Mouse (Mus musculus) gastrocnemius, postnatal 4 days (tissue): ENCODE results near the gene Supt3. TPM values are rescaled to one million over a fixed set of nuclear protein-coding genes. Genes with fewer than 3 reads are reported as not detected.

Source experiments
- DNase-seq, 2 experiments: peaks; one replicate each; pipeline ENCODE4 v3.0.0; 2021 to 2022; ENCODE audit warnings: low spot score in 2 of 2, mixed read lengths in 2 of 2
- long read RNA-seq, 2 experiments: library from polyadenylated mRNA; stranded (forward); transcript quantifications; one replicate each; pipeline ENCODE4 v2.0.0; 2021
- total RNA-seq, 2 experiments: library from RNA; stranded (reverse); gene quantifications; 2 replicates each; pipeline ENCODE4 v1.2.3; 2021

Supt3 gene
- total RNA-seq: 10 to 100 TPM; 11.1 to 13.6 TPM
- long read RNA-seq, experiment 1, transcript Supt3-201 (12 exons, 1,508 nt): major isoform, 6 of 8 reads
- long read RNA-seq, experiment 1, partial matches to known transcripts: 0 of 8 reads
- long read RNA-seq, experiment 1, other reads (novel, unspliced or antisense): 1 of 8 reads
- long read RNA-seq, experiment 2, transcript Supt3-201 (12 exons, 1,508 nt): major isoform, 9 of 9 reads
- long read RNA-seq, experiment 2, partial matches to known transcripts: 0 of 9 reads
- long read RNA-seq, experiment 2, other reads (novel, unspliced or antisense): 0 of 9 reads

DNA sequence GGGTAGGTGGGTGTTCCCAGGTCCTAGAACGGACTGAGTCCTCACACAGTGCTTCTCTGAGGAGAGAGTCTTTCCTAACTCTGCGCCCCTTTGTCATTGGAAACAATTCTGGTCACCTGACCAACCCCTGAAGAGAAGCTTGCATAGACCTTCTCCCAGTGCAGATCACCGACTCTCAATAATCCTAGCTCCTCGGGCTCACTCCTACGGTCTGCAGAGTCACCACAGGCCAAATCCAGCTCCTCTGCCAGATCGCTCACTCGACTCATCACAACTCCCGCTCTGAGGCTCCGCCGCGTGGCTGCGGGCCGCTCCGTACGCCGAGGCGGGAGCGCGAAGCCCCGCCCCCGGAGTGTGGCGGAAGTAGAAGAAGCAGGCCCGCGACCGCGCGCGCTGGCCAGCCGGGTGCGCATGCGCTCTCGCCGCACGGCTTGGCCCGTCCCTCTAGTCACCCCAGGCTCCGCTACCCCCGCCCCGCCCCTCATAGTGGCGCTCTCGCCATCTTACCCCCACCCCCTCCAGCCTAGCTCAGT, at the start of gene Supt3:
Gene Supt3, plus strand, starts transcription at position 415 of the 533 bp plus-strand sequence.
- peak; percentile 97 to 98 for DNase-seq

DNA sequence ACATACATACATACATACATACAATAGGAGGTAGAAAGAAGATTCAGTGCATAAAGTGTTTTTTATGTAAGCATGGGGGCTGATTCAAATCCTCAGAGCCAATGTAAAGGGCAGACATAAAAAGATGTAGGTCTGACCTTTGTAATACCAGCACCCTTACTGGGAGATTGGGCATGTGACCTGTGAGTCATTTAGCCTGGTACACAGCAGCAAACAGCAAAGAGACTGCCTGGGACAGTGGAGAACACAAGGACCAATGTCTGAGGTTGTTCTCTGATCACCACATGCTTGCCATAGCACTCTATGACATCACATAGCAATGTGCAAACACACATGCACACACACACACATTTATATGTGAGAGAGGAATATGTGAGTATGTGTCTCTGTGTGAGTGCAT, 49.3 kb upstream of the Supt3 start:
- DNase-seq: no peak

DNA sequence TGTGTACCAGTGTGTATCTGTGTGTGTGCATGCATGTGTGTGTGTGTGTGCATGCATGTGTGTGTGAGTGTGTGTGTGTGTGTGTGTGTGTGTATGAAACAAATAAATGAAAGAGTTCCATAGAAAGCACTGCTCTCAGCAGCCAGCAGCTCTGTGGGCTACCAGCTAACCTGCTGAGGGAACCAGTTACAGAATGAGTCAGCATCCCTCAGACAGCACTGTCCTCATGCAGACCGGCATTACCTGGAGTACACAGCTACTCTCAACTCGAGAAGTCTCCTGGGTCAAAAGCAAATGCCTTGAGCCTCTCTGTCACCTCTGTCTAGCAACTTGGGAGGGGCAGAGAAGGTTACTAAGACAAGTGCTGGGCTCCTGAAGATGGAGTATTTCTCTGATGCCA, 48.5 kb upstream of the Supt3 start:
- DNase-seq: no peak

DNA sequence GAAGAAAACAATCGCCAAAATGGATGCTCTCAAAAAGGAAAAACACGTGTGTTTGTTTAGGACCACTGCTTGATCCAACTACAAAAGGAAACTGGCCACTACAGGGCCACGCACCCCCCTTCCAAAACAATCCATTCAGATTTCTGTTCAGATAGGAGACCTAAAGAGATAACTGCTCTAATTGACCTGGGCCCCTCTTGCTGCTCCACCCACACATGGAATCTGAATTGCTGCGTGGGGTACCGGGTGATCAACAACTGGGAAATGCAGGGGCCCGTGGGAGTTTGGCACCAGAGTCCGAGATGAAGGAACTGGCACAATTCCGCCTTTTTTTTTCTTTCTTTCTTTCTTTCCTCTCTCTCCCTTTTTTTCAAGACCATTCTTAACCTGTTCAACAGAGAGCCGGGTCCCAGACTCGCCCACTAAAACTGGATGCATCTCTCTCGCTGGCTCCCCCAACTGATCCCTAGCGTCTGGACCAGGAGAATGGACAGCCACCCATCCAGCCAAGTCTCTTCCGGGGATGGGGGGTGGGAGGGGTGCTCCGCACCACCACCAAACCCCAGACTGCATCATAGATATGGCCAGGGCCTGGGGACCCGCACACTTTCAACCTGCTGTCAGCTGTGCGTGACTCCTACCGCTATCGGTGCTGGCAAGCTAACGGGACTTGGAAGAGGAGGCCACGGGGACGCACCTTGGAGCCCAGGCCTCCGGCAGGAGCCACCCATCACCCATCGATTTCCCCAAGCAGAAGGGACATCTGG, 43.2 kb upstream of the Supt3 start:
- DNase-seq: no peak

DNA sequence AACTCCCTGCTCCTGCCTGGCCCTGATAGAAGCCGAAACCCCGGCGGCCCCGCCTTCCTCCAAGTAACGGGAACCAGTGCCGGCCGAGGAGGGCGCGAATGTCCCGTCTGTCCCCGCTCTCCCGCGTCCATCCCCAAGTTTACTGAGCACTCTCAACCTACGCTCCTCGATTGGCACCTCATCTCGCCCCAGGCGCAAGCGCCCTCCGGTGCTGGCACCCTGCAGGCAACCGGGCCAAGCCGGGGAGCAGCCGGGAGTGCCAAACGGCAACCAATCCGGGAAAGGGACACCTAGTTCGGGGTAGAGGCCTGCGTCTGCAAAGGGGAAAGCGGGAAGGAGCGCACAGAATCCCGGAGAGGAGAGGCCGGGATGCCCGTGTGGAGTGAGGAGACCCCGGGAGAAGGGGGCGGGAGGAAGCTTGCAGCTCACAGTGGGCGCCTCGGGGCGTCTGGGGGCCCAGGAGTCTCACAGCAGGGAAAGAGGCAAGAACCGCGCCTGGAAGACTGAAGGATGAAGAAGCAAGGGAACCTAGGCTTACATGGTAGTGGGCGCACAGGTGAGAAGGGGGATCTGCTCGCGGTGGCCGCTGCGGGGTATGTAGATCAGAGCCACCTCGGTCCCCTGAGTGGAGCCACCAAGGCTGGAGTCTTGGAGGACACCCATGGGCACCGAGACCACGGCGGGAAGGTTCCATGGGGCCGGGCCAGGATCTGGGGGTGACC, 42.3 kb upstream of the Supt3 start:
- DNase-seq: peak; percentile 36 to 41

DNA sequence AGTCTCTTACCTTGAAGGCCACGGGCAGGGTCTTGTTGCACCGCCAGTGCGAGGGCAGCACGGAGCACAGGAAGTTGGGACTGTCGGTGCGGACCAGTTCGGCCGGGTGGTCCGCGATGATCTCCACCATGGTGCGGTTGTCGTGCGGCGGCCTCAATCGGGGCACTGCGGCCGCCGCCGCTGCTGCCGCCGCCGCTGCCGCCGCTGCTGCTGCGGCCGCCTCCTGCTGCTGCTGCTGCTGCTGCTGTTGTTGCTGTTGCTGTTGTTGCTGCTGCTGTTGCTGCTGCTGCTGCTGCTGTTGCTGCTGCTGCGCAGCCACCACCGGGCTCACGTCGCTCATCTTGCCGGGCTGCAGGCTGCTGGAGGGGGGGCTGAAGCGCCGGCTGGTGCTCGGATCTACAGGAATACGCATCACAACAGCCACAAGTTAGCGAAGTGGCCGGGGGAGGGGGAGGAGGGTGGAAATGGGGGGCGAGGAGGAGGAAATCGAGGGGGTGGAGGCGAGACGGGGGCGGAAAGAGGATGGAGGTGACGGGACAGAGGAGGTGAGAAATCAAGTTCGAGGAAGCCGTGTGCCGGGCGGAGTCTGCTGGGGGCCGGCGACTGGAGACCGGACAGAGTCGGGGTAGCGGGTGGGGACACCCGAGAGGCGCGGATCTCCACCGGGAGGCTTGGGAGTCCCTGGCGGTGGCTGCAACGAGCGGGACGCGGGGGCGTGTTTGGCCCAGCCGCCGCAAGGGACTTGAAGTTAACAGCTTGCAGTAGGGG, 41.5 kb upstream of the Supt3 start:
- peak; percentile 29 to 51 for DNase-seq

DNA sequence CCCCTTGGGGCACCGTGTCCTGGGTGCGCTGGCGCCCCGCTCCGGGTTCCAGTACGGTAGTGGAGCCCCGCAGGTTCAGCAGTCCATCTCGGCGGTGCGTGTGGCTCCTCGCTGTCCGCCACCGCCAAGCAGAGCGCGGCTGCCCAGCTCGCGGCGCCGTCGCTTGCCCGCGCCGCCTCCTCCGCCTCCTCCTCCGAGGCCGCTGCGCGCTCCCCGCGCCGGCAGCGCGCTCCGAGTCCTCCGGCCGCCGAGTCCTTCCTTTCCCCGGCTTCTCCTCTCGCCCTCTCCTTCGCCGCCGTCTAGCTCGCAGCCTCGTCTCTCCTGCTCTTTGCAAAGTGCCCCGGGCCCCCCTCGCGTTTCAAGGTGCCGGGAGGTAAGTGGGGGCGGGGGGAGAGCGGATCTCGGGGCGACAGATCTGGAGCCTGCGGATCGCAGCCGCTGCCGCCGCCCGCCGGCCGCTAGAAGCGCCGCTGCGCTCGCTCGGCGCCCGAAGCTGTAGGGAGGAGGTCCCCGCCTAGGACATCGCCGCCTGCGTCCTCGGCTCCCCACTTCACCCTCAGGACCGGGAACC, 40.9 kb upstream of the Supt3 start:
- DNase-seq: peak; percentile 54 to 71

DNA sequence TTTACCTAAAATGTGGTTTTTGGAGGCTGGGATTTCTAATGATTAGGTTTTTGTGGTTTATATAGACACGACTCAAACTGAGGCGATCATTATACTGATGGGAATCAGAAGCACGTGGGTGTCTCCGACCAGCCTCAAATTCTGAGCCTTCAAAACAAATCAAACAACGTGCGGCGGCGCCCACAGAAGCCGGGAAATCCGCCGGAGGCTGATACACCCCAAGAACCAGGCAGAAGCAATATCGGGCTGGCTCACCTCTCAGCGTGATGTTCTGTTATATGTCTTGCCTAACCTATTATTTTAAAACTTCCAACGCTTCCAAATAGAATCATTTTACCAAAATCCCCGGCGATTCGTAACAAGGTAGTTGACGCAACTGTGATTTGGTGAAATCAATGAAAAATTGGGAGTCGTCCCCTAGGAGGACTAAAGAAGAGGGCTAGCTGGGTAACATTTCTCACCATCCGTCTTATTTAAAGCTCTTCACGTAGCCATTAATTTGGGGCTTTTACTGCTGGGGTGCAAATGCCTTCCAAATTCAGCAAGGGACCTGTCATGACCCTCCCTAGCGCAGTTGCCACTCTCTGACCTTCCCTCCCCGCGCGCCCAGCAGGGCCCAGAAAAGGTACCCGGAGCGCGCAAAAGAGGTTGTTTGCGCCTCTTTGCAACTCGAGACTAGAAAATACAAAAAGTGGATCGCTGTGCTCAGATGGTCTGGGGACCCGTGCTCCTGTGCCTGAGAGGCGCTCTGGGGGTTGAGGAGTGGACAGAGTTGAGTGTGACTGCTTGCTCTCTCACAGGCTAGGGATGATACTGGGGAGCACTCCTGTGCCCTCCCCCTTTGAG, 39.5 kb upstream of the Supt3 start:
- no peak for DNase-seq

DNA sequence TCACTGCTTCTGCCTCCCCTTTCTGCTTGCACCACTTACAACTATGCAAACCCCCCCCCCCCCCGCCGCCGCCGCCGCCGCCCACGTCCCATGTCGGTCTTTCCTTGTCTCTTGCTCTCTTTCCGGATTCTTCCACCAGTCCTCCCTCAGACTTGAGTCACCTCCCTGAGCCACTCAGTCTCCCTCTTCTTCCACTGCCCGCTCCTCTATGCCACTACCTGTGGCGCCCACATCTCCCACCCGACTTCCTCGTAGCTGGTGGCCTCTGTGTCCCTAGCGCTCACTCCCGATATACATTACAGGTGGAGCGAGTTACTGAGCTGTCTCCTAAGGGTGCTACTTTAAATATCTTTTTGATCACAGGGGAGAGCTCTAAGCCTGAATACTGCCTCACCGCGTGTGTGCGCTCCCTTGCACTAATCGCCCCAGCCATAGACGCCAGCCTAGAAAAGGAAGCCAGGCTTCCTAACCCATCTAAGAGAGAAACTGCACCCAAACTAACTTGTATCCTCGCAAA, 38.8 kb upstream of the Supt3 start:
- no peak for DNase-seq

DNA sequence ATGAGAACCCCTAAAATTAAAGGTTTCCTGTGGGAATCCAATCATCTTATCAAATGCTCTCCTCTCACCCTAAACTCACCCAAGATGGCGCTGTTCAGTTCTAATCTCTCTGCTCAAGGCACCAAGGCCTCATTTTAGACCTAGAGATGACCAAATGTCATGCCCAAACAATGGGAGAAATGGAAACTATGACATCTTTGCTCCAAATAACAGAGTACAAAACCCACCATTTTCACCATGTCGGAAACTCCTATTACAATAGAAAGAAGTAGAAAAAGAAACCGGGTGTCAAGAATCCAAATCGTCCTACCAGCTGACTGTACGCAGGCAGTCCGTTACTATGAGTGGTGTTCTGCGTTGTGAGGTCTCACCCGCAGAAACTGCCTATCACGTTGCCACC, 34.7 kb upstream of the Supt3 start:
- no peak for DNase-seq

DNA sequence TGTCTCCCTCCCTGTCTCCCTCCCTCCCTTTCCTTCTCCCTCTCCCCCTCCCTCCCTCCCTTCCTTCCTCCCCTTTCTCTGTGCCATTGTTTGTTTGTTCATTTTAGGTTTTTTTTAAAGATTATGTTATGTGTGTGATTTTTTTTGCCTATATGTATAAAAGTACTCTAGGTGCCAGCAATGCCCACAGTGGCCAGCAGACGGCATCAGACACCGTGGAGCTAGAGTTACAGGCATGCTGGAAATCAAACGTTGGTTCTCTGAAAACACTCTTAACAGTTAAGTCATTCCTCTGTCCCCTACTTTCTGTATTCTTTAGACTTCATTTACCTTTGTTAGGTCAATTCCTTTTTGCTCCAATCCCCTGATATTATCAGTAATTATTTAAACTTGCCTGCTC, 33.2 kb upstream of the Supt3 start:
- DNase-seq: no peak

DNA sequence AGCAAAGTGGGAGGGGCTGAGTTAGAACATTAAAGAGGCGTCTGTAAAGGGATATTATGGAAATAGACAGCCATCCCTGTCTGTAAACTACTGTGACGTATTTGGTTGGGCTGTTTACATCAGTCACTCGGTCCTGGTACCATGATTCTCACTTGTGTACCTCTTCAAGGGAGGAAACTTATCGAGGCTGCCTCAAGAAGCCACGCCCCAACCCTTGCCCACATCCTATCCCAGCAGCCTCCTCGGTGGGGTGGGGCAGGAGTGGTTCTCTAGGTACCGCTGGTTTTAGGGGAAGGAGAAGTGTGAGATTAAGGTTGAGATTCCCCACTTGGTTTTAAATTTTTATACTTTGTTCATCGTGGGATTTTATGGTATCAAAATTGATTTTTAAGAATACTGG, 31.6 kb upstream of the Supt3 start:
- no peak for DNase-seq

DNA sequence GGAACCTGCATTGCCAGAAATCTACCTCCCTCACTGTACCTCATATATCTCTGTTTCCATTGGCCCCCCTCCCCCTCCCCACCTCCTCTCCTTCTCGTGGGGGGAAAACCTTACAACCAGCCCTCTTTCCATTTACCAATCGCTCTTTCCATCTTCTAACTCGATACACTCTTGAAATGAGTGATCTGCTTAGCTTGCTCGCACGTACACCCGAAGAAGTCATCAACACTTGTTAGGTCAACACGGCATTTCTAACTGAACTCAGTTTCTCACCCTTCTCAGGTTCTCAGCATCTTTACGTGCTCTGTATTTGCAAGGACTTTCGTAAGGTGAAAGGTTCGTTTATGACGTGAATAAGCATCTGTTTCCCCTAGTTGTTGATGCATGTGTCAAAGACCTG, 10.6 kb upstream of the Supt3 start:
- no peak for DNase-seq

DNA sequence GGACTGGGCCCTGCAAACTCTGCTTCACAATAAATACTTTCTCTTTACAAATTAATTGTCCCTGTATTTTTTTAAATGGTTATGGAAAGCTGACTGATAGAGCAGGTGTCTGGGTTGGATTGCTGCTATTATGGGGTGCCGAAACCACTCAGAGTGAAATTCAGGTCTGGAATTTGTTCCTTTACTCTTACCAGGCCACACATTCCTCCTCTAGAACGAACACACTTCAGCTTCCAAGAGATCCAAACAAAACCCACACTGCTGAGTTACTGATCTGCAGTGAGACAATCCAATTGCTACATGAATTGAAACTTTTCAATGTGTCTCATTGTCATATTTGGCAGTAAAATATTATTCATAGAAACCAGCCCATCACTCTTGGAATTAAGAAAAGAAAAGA, 10.0 kb upstream of the Supt3 start:
- no peak for DNase-seq

DNA sequence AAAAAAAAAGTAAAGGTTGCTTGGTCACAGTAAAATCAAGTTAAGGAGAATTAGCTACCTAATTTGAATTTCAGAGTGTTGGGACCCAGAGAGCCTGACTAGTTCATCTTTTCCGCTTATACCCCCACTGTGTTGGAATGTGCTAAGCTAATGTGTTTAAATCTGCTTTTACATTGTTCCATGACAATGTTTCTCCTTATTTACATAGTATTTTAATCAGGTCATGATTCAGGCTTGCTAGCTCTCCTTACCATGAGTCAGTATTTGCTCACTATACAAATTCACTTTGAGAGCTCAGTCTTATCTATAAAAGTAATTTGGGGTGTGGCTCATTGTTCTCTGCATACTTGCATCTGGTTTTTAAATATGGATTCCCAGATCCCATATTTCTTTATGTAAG, 9.6 kb upstream of the Supt3 start:
- DNase-seq: no peak

DNA sequence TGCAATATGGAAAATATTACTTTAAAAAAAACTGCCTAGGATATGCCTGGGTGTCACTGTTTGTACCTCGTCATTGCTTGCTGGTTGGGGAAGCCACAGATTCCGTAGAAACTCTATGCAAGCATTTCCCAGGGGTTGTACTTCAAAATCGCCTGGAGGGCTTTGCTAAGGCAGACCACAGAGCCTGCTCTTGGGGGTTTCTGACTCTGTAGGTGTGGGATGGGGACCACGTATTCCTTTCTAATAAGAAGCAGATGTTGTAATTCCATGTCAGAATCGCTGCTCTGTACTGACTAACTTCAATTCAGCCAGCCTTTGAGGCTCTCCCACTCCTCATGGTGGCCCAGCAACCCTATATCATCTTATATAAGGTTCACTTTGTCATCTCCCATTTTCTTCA, 8.4 kb upstream of the Supt3 start:
- DNase-seq: no peak

DNA sequence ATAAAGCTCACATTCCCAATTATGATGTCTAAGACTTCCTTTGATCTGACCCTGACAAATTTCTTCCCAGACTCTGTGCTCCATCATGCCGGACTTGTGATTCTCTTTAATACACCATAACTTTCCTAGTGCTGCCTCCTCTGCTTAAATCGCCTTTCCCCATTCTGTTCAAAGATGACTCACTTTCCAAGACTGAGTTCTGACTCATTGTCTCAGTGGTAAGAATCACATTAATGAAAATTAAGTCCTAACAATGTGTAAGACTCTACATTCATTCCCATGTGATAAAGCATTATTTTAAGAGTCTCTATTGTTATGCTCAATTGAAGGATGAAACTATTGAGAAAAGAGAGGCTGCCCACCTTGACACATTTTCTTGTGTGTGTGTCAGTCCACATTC, 6.1 kb upstream of the Supt3 start:
- DNase-seq: no peak

DNA sequence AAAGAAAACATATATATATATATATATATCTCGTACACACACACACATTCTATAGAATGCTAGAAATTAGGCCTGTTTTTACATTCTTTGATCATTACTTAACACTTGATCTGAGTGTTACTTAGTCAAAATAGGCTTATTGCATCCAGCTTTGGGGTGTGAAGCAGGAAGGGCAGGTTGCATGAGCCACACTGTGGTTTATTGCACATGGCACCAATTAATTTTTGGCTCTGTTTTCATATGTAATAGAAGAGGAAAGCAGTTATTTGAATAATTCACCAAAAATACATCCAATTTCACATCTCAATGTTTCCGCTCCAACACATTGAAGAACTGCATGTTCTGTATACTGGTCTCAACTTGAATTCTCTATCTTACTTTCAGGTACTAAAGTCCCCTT, 4.4 kb upstream of the Supt3 start:
- DNase-seq: no peak

DNA sequence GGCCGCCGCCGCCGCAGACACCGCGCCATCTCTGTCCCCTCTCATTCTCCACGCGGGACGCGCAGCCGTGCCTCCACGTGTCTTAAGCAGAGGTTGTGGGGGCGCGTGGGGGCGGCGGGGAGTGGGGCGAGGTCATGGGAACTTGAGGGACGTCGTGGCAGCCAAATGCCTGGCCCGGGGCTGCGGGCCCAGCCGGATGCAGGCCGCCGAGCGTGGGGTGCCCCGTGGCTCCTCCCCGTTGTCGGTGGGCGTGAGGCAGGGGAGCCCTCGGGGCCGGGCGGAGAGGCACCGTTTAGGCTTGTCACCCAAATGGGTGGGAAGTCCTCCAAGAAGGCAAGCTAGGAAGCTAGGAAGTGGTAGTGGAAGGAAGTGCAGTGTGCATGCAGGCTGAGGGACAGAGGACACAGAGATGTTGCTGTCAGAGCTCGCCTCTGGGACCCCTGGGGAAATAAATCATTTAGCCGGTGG, 419 bp downstream of the Supt3 start:
- peak; percentile 51 to 76 for DNase-seq

DNA sequence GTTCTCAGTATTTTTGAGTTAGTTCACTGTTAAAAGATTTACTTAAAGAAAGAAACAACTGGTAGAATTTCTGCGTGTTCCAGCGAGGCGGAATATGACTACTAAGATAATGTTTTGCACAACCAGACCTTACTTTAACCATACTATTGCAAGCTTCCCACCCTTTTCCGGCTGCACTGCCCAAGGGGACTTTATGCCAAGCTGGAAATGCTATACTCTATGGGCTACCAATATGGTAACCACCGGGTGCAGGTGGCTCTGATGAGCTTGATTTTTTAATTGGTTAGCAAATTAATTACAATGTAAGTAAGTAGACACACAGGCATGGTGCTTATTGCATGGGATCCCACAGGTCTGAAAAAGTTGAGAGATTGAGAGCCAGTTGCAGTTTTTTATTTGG, 1.2 kb downstream of the Supt3 start:
- no peak for DNase-seq
